Mouse (Mus musculus): ENCODE results near the gene Itpkc.

Itpkc gene

DNA sequence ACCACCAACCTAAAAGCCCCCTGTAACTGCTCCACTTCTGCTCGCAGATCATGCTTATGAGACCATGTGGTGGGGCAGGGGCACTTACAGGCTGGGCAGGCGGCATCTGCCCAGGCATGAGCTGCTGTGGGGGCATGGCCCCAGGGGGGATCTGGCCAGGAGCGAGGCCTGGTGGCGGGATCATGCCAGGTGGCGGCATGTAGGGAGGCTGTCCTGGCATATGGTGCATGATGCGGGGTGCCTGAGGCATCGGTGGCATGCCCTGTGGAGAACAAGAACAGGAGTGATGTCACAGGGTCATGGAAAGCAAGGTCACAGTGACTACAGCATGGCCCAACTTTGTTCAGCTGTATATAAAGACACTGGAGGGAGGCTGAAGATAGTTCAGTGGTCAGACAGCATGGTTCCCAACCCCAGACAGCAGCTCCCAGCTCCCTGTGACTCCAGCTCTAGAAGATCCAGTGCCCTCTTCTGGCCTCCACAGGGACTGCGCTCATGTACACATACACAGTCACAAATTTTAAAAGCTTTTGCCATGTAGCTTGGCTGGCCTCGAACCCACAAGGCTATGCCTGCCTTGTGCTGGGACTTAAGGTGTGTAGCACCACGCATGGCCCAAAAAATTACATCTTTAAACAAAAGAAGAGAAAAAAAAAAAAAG, 39.1 kb downstream of the Itpkc start:
- peak in 1 of 2 experiments; percentile 45 for DNase-seq

DNA sequence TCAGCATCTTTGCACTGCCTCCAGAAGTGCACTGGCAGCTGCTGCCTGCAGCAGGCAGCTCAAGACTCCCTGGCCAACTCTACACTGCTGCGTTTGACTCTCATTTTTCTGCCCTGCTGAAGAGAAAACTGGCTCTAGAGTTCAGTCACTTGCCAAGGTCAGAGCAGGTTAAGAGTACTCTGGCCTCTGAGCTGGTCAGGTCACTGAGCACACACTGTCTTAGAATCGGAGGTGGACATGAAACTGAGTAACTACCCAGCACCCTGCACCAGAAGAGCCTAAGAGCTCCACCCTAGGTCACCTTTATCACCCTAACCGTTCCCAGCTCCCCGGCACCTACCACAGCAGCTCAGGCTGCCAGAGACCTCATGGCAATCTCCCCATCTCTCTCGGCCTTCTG, 42.5 kb downstream of the Itpkc start:
- no peak for DNase-seq

DNA sequence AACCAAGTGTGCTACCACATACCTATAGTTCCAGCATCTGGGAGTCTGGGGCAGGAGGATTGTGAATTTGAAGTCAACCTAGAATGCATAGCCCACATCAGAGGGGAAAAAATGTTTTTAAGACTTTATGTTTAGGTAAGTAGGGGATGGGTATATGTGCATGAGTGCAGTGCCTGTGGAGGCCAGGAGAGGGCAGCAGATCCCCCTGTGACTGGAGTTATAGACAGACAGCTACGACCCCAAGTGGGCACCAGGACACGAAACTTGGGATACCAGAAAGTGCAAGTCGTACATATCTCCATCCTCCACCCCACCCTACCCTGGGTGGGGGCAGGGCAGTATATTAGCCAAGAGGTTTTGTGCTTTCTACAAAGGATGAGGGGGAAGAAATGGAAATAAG, 43.5 kb downstream of the Itpkc start:
- peak in 1 of 2 experiments; percentile 72 for DNase-seq

DNA sequence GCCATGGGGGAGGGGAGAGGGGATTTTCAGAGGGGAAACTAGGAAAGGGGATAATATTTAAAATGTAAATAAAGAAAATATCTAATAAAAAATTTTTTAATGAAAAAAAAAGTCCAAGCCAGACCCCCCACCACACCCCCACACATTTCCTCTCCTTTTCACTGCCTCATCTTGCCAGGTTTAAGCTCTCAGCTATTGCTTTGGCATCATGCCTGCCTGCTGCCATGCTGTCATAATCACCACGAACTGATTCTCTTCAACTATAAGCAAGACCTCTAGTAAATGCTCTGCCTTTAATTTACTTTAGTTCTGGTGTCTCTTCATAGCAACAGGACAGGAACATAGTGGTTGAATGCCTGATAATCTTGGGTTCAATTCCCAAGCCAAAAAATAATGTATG, 46.0 kb downstream of the Itpkc start:
- DNase-seq = peak in 1 of 2 experiments; percentile 40

DNA sequence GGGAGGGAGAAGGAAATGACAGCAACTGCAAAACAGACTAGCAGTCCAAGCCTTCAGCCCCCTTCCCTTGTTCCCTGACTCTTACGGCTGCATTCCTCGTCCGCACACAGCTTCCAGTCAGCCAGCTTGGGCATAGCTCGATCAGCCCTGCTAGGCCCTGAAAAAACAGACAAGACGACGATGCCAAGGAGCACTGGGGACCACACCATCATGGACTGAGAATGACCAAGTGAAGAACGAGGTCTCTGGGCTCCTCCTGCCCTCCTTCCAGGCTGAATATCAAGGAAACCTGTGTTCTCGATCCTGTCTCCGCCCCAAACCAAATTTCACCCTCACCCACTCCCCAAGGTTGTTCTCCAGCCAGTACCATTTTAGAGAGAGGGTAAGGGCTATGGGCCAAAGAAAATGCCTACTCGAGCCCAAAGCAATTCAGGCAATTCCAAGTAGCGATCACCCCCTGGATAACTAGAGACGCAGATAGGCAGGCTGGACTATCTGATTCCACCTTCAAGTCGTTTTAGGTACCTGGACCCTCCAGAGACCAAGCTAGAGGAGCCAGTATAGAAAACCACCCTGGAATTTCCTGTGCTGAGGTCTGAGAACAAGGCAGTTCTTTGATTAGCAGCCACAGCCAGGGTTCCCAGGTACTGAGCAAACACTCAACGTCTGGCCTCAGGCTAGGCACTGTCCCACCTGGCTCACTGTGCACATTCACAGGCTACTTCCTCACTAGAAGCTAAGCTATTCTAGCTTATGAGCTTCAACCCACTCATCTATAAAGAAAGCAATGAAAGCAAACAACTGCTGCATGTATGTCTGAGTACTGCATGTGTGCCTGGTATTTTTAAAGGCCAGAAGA, 47.4 kb downstream of the Itpkc start, which contains the start of the genes Gm21983 and Mia:
Gm21983 (minus strand) TSS at position 250 of the 859 bp plus-strand sequence.
Mia (minus strand) TSS at position 321 of the 859 bp plus-strand sequence.
- peak; percentile 75 to 79 for DNase-seq

DNA sequence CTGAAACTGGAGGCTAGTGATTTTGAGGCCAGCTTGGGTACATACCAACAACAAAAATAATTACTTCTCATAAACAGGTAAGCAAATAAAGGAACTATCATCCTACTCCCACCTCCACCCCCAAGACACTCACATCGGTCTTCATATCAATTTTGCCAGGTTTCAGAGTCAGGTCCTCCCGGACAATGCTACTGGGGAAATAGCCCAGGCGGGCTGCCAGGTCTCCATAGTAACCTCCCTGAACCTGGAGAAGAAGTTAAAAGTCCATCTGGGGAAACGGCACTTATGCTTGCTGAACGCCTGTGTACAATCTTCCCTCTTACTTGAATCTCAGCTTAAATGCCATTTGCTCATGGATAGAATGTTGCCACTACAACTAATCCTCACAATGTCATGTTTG, 48.4 kb downstream of the Itpkc start:
- peak; percentile 73 to 76 for DNase-seq

DNA sequence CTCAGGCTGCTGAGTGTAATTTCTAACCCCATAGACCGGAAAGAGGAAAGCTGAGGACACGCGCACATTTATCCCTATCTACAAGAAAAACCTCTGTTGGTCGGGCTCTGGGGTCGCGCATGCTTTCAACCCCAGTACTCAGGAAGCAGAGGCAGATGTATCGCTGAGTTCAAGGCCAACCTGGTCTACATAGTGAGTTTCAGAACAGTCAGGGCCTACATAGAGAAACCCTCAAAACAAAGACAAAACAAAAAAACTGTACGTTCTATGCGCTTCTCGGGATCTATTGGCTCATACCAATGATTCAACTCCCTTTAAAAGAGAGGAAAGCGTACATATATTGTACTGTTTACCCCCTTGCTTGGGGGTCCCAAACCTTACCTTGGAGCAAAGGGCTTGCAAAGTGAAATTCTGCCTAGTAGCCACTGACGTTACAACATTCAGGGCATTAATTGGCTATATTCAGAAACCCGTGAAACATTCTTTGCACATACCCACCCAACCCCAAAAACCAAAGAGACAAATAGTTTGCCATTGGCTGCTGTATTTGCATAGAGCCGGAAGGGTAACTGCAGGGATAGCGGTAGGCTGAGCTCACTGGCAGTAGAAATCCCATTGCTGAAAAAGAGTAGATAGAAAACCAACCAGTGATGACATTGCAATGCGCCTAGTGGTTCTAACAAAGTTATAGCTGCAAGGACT, 49.1 kb downstream of the Itpkc start:
- DNase-seq = no peak

DNA sequence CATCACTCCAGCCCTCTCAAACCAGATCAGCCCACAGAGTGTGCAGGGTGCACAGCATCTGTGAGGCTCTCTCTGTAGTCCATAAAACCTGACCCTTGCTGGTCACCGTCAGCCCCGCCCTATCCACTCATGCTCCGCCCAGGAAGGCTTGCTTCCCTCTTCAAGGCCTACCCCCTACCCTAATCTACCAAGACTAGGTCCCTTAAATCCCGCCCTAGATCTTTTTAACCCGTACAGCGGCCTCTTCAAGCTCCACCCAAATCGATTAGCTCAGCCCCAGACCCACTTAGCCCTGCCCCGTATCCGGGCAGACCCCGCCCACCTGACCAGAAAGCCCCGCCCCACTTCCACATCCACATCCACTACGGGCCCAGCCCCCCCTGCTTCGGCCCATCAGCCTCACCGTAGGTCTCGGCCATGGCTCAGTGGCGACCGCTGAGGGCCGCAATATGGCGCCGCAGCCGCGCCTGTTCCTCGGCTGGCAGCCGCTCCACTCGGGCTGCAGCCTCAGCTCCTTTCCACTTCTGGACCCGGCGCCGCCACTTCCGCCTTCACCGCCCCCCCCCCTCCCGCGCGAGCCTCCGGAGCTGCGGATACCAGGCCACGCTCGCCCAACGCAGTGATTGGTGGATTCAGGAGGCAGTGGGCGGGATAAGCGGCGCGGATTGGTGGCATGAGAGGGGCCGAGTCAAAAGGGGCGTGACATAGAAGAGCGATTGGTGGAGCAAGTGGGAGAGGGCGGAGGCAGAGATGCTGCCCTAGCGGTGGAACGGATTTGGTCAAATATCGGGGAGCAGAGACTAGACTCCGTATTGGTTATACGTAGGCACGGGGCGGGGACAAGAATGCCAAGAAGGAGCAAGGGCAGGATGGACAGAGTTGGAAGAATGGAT, 49.9 kb downstream of the Itpkc start, which contains the start of gene Rab4b:
Rab4b (minus strand) TSS at position 573 of the 893 bp plus-strand sequence.
- DNase-seq = peak; percentile 99 to 100

DNA sequence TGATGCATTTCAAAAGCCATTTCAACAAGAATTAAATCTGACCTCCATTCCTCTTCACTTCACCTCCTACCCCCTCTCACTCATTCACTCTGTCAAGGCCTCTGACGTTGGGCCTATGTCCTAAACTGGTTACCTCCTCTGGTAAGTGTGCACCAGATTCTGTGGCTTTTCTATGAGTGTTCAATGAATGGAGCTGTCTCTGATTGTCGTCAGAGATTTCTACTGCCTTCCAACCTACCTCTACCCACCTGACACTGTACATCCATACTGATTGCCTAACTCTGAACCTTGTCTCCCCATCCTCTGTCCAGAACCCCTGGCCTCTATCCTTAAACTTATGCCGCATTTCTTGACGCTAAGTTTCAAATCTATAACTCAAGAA, 50.5 kb downstream of the Itpkc start:
- DNase-seq = no peak

DNA sequence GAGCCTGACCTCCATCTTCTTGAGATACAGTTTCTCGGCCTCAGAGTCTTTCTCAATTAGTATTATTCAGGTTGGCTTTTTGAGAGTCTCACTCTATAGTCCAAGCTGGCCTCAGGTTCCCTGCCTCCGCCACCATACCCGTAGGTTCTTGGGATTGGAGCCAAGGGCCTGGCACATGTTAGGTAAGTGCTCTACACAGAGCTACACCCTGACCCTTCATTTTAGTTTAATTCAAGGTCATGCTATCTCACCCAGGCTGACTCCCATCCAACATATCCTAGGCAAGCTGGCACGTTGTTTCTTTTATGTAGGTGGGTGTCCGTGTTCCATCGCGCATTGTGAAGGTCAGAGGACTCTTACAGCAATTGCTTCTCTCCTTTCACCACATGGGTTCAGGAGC, 53.6 kb downstream of the Itpkc start:
- DNase-seq = no peak

DNA sequence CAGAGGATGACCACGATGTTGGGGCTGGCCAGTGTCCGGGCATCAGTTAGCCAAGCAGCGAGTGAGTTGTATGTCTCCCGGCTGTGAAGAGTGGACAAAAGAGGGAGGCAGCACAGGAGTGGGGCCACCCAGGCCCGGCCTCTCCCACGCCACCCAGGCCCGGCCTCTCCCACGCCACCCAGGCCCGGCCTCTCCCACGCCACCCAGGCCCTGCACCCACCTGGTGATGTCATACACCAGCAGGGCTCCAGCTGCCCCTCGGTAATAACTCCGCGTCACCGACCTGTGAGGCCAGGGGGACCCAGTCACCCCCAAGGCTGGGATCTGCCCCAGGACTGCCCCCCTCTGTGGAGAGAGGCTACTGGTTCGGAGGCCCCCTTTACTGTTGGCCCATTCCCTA, 54.0 kb downstream of the Itpkc start:
- DNase-seq = no peak

DNA sequence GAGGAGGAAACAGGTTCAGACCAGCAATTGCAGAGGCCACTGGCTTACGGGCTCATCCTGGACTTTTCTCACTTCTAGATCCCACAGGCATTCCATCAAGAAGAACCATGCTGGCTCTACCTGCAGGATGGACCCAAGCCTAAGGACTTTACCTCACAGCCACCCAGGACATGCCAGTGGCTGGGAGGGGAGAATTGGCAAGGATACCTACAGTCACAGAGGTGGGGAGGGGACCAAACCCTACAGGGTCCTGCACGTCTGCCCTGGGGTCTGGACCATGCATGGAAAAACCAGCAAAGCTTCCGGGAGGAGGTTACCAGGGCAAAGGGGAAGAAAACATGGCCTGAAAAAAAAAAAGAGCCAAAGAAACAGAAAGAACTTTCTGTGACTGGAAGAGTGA, 57.5 kb downstream of the Itpkc start:
- DNase-seq = no peak

DNA sequence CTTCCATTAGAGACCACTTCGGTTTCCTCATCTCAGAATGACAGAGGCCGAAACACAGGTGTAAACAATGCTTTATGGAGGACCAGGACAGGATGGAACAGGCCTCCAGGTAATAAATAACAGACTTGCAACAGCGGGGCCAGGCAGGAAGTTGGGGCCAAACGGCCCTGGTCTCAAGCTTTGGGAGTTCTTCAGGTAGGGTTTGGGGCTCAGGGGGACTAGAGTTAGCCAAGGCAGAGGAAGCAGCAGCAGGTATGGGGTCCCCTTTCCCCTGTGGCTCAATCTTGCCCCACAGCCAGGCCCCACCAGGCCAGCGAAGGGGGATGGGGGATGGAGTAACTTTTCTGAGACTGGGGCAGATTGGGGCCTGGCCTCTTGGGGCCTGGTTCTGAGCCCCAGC, 60.1 kb downstream of the Itpkc start:
- no peak for DNase-seq

DNA sequence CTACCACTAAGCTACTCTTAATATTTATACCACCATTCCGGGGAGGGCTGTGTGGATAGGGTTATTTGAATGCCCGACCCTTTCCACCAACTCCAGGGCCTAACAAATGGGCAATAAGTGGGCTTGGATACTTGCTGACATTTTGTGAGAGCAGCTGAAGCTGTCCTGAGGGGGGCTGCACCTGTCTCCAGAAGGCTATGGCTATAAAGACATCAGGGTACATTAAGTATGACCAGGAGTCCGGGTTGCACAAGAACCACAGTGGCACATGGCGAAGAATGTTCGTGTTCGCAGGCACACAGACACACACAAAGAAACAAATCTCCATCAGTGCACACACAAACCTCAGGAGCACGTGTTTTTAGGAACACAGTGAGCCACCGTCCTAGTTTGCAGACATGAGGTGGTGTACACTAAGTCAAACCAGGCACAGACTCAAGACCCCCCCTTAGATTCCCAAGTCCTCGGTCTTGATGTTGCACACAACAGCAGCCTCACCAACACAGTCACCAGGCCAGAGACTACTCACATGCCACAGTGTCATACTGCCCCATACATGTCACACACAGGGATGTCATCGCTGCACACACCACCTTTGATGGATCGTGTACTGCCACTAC, 60.9 kb downstream of the Itpkc start:
- no peak for DNase-seq

DNA sequence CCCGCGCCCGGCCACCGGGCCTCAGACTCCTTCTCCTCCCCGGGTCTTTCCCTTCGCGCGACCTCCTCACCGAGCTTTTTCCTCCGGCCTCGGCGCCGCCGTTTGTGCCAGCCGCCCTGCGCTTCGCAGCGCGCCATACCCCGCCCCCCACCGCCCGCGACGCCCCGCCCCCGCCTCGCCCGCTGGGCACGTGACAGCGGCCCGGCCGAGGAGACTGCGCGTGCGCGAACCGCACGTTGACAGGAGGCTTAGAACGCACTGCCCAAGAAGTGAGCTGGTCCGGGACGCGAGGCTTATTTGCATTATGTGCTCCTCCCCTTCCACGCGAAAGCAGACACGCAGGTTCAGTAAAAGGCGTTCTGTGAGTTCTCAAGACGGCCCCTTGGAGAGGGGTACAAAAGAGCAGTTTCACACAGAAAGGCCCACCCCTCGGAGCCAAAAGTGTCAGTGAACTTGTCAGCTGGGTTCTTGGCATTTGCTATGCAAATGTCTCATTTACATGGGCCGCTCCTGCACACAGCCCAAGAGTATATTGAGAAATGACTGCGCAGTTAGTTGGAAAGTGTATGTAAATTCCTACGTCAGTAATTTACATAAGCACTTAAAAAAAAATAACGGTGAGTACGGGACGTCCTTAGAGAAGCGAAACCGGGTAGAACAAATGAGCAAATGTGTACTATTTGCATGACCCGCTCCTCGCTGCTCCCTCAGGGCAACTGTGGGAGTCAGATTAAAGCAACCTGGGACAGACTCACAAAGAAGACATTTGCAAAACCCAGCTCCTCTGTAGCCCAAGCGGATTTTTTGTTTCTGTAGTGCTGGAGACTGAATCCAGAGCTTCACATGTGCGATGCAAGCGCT, 61.6 kb downstream of the Itpkc start, which contains the start of gene Egln2:
Egln2 (minus strand) TSS at position 189 of the 861 bp plus-strand sequence.
- DNase-seq = peak; percentile 98

DNA sequence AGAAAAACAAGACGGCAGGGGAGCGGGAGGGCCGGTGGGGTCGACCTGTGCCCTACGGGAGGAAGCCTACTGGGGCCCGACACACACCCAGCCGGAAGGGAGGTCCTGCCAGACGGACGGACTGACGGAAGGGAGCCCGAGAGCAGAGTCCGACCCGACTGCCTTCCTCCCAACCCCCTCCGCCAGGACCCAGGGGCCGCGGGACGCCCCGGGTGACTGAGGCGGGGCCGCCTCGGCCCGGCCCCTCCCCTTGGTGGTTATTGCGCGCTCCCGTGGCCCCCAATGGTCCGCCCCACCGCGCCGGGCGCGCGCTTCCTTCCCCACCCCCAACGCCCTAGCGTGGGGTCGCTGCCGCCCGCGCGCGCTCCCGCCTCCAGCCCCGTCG, 62.2 kb downstream of the Itpkc start:
- DNase-seq = peak; percentile 87 to 89

DNA sequence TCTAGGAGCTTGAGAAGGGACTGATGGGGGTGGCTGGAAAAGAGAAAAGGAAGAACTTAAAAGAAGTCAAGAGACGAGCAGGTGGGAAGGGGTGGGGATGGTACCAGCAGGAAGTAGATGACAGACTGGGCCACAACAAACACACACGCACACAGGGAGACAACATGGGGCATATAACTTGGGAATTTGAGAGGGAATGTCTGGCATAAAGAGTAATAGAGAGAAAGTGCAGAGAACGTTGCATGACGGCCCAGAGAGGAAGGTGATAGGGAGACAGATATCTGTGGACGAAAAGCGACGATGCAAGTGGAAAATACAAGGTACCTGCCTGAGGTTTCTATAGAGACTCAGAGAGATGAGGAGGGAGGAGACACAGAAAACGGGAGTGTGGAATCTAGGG, 62.8 kb downstream of the Itpkc start:
- no peak for DNase-seq

DNA sequence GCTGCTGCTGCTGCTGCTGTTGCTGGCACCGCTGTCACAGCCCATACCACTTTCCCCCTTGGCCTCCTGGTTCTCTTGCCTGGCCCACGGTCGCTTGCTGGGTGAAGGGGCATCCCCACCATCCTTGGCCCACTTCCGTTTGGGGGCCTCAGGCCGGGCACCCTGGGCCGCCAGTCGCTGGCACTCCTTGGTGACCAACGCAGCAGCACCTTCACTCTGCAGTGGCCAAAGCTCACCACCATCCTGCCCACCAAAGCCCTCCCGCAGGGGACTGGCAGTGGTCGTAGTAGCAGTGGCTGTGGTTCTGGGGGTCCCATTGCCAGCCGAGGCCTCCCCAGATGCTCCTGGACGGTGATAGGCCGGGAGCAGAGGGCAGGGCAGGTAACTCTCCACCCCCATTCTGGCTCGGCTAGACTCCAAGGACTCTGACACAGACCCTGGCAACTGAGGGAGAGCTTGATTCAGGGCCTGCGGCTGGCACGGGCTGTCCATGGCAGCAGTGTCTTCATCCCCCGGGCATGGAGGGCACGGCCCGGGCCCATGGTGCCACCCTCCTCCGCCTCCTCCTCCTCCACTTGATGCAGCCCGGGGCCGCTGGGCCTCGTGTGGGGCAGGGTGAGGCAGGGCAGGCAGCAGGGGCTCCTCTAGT, 63.3 kb downstream of the Itpkc start:
- peak; percentile 80 to 83 for DNase-seq

DNA sequence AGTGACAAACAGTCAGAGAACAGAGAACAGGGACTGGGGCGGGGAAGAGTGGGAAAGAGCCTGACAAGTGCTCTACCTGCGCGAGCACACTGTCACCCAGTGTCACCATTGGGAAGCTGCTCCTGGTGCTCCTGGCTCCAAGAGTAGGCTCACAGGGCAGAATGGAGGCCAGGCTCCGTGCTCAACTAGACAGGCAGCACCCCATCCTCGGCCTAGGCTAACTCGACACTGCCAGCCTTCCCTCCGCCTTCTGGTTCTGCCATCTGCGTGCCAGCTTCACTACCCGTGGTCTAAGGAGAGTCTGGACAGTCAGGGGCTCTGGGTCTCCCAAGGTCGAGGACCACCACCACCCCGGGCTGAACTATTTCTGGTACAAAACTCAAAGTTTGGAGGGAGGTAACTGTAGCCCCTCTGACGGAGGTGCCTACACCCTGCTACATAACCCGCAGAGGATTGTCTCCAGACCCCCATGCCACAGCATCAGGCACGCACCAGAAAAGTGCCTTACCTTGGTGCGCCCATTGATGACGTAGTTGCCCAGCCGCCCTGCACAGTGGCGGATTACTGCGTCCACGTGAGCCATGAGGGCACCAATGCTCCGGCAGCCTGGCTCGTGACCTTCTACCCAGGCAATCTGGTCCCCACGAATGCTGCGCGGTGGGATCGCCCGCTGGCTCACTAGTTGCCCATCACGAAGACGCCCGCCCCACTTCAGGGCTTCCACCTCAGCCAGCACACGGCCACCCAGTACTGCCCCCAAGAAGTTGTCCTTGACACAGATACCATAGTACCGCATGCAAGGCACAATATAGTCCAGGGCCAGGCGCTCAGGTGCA, 64.1 kb downstream of the Itpkc start:
- DNase-seq = peak; percentile 56 to 66
